Mouse (Mus musculus) heart, postnatal 0 days (tissue): Measurements from ENCODE around the gene Flnb. TPM values are rescaled to one million over a fixed set of nuclear protein-coding genes. Genes with fewer than 3 reads are reported as not detected.

Experiments
- ATAC-seq: fragments of 200-750 bp; cut with Nextera tagmentation; 2 replicates; pipeline ENCODE4 v1.8.0; 2017; ENCODE audit warnings: low read depth, moderate number of reproducible peaks, moderate library complexity; ENCODE audit not compliant: insufficient read depth
- DNase-seq: peaks from one replicate; pipeline ENCODE4 v3.0.0-alpha.2; 2016; ENCODE audit warnings: low spot score
- H3K27ac ChIP-seq: fragments of 300-500 bp; sonication (generic); 2 replicates; pipeline ENCODE4 v1.5.1; 2014; ENCODE audit warnings: low read depth, mild to moderate bottlenecking
- H3K27me3 ChIP-seq: fragments of 300-500 bp; sonication (generic); 2 replicates; pipeline ENCODE4 v1.6.1; 2014; ENCODE audit warnings: low read length, mixed read lengths; ENCODE audit not compliant: control insufficient read depth, insufficient read depth
- H3K36me3 ChIP-seq: fragments of 300-500 bp; sonication (generic); replicated peaks from 2 replicates; pipeline ENCODE4 v1.6.1; 2014; ENCODE audit warnings: low read length, mixed read lengths; ENCODE audit not compliant: control insufficient read depth, insufficient read depth
- H3K4me1 ChIP-seq: fragments of 300-500 bp; sonication (generic); 2 replicates; pipeline ENCODE4 v1.6.1; 2014; ENCODE audit warnings: antibody characterized with exemption; ENCODE audit not compliant: control insufficient read depth, insufficient read depth
- H3K4me2 ChIP-seq: fragments of 300-500 bp; sonication (generic); 2 replicates; pipeline ENCODE4 v1.6.1; 2014; ENCODE audit warnings: low read depth, mild to moderate bottlenecking, low read length, moderate library complexity
- H3K4me3 ChIP-seq: fragments of 300-500 bp; sonication (generic); 2 replicates; pipeline ENCODE4 v1.5.1; 2014; ENCODE audit warnings: low read depth, low read length
- H3K9ac ChIP-seq: fragments of 300-500 bp; sonication (generic); replicated peaks from 2 replicates; pipeline ENCODE4 v1.6.1; 2014; ENCODE audit warnings: low read depth, low read length, mixed read lengths
- H3K9me3 ChIP-seq: fragments of 300-500 bp; sonication (generic); replicated peaks from 2 replicates; pipeline ENCODE4 v1.6.1; 2016; ENCODE audit warnings: low read length; ENCODE audit not compliant: control insufficient read depth
- CTCF ChIP-seq: IDR thresholded peaks from 2 replicates; pipeline ENCODE4 v1.5.1; 2016; ENCODE audit warnings: antibody characterized with exemption, control low read depth, low read depth
- EP300 ChIP-seq: IDR thresholded peaks from 2 replicates; pipeline ENCODE4 v1.6.1; 2016; ENCODE audit warnings: antibody characterized with exemption, low read depth
- WGBS: fragments of 180-500 bp; shearing (Covaris S2); extraction: QIAGEN DNeasy Blood & Tissue Kit; methylation state at CpG from one replicate; pipeline ENCODE4 v1.1.7; 2014; 5-methylcytosine and 5-hydroxymethylcytosine counted together
- polyA plus RNA-seq: library from polyadenylated mRNA; unstranded; fragments of >200 nt; fragmentation: Nextera tagmentation; extraction: Ambion mirVana; gene quantifications from 2 replicates; pipeline ENCODE4 v1.2.1, GENCODE M21; 2015
- total RNA-seq: library from RNA; depleted of rRNA; stranded (reverse); fragments of >200 nt; gene quantifications from 2 replicates; pipeline ENCODE4 v1.2.3, GENCODE M21; 2014; ENCODE audit warnings: low replicate concordance

Flnb gene
- total and polyA plus RNA-seq, 2 experiments from 2014 or later = 4.0 to 40.7 TPM

- H3K27me3 ChIP-seq = 0 out of 2 replicates have a peak, but pooled peaks cover 3% of the 10 kb centered on the region
- peaks cover 6% of the 10 kb centered on the region; the same call in 1 of the 2 replicates for H3K4me1 ChIP-seq
- H3K9me3 ChIP-seq = no peaks in the 10 kb centered on the region
- H3K4me2 ChIP-seq = peak overlapping the region; percentile 90
- H3K4me3 ChIP-seq = peak overlapping the region; percentile 72
- H3K9ac ChIP-seq = no peak overlapping the region
- TF ChIP-seq EP300 (no peak), CTCF (no peak)
- 66% methylated on average over 5 of the region's 5 CpGs for WGBS
- H3K36me3 ChIP-seq = no peaks in the 10 kb centered on the region
- DNase-seq = peak; percentile 13
- ATAC-seq = no peak
- no peak overlapping the region for H3K27ac ChIP-seq
Observed at GRCm38 (mm10) chr14:7819446-7819845, 1.7 kb downstream of the Flnb start.

DNA sequence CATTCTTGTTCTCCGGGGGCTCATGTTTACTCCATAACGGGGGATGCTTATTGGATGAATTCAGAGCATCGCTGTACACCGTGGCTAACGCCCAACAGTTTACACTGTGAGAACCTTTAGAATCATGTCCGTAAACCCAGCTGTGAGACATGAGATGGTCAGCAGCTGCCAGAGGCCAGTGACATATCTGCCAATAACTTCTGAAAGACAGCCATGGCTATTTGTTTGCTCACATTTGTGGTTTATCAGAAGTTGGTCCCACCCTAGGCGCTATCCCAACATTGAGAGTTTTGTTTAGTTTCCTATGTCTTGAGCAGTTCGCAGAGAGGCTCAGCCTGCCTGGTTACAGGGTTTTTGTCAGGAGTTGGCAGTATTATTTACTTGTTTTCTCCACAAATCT is 3.6 kb downstream of the Flnb start:
- no peak overlapping the region for H3K27ac ChIP-seq
- H3K4me3 ChIP-seq = no peak overlapping the region
- no peak overlapping the region; the same call in 1 of the 2 replicates for H3K4me2 ChIP-seq
- no peaks in the 10 kb centered on the region for H3K36me3 ChIP-seq
- peaks cover 11% of the 10 kb centered on the region for H3K4me1 ChIP-seq
- no peaks in the 10 kb centered on the region for H3K9me3 ChIP-seq
- no peak for ATAC-seq
- WGBS = 69% methylated on average over 8 of the region's 8 CpGs
- DNase-seq = no peak
- no peak overlapping the region for H3K9ac ChIP-seq
- 0 out of 2 replicates have a peak, but pooled peaks cover 3% of the 10 kb centered on the region for H3K27me3 ChIP-seq
- no peak for TF ChIP-seq EP300
- TF ChIP-seq CTCF = no peak

DNA sequence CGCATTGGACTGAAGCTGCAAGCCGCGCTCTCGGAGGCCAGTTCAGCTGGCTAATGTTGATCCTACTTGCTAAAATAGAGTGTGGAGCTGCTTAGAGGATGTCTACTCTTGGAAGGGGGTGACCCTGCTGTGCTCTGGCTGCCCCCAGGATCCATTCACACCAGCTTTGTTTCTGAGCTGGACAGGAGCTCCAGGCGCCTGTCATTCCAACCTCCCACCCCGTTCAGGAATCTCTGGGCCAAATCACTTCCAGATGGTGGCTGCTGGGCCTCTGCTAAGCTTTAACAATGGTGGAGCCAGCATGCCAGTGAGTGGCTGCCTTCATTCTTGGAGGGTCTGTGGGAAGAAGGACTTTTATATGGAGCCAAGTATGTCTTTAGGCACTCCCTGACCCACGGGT is 4.9 kb downstream of the Flnb start:
- no peaks in the 10 kb centered on the region for H3K9me3 ChIP-seq
- H3K27me3 ChIP-seq = 0 out of 2 replicates have a peak, but pooled peaks cover 3% of the 10 kb centered on the region
- H3K4me3 ChIP-seq = no peak overlapping the region
- WGBS = 46% methylated on average over 7 of the region's 7 CpGs
- DNase-seq (no peak), ATAC-seq (no peak)
- H3K4me2 ChIP-seq = no peak overlapping the region
- H3K36me3 ChIP-seq = no peaks in the 10 kb centered on the region
- peaks cover 14% of the 10 kb centered on the region for H3K4me1 ChIP-seq
- H3K9ac ChIP-seq = no peak overlapping the region
- no peak for TF ChIP-seq CTCF
- no peak for TF ChIP-seq EP300
- H3K27ac ChIP-seq = no peak overlapping the region

GRCm38 (mm10) chr14:7824651-7825268 is 7.0 kb downstream of the Flnb start:
- DNase-seq (no peak), ATAC-seq (no peak)
- Histone ChIP-seq H3K9me3 (no peaks in the 10 kb centered on the region), H3K36me3 (no peaks in the 10 kb centered on the region), H3K27ac (no peak overlapping the region), H3K4me2 (no peak overlapping the region), H3K9ac (no peak overlapping the region), H3K4me1 (peaks cover 8% of the 10 kb centered on the region), H3K27me3 (no peaks in the 10 kb centered on the region), H3K4me3 (no peak overlapping the region)
- TF ChIP-seq EP300 = no peak
- no peak for TF ChIP-seq CTCF
- WGBS = 53% methylated on average over 8 of the region's 8 CpGs

DNA sequence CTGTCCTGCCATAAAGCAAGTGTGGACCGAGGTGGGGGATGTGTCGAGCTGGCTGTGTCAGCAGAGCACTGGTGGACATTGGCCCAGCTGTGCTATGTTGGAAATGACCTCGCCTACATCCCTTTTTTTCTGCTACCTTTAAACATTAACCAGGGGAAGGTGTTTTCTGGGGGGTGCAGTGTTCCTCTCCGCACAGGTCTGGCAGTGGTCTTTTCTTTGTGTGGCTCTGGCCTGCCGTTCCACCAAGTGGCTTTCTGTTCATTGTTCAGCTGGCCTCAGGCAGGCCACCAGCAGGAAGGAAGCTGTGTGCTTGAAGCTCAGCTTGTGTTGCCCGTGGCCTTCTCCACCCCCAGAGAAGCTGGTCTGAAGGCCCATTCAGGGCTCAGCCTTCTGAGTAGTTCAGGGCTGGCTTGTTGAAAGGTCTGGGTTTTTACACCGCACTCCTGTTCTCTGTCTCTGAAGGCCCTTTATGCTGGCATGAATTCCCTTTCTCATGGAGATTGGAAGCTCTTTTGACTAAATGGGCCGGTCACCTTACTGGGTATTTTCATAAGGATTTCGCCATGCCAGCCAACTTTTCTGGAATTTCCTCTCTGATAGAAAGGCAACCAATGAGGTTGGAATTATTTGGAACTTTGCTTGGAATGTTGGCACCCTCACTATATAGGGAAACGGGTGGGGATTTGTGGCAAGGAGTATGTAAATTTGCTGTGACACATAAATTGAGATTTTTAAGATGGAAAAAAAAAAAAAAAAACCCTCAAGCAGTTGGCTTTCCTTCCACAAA is 8.6 kb downstream of the Flnb start:
- Histone ChIP-seq H3K27ac (peak overlapping the region; percentile 80), H3K27me3 (no peaks in the 10 kb centered on the region), H3K4me1 (peaks cover 8% of the 10 kb centered on the region), H3K4me3 (no peak overlapping the region), H3K4me2 (peak overlapping the region; percentile 13; the same call in 1 of the 2 replicates), H3K36me3 (no peaks in the 10 kb centered on the region), H3K9ac (peak overlapping the region; percentile 4; the same call in 1 of the 2 replicates), H3K9me3 (0 out of 2 replicates have a peak, but pooled peaks cover 4% of the 10 kb centered on the region)
- DNase-seq (no peak), ATAC-seq (peak; percentile 62)
- WGBS = 47% methylated on average over 10 of the region's 10 CpGs
- TF ChIP-seq EP300 = no peak
- no peak for TF ChIP-seq CTCF
